Mouse (Mus musculus) spleen, embryonic (tissue): ENCODE results near the gene Mtus2.

Experiments used
- CTCF ChIA-PET: fragments of 350-600 bp; sonication (Branson Sonifier 250); formaldehyde crosslinking; loops from one replicate; lab custom pipeline; 2022; lab: Charles Lee

Mtus2 gene

GRCm38 (mm10) chr5:147957592-147958271 lies 612 bp downstream of the Mtus2 start:
- CTCF ChIA-PET, result no interaction called here

GRCm38 (mm10) chr5:147958552-147958951 lies 1.4 kb downstream of the Mtus2 start:
- CTCF ChIA-PET, result interaction anchor here (0.7 kb wide), 1 partner anchor 231 kb away, joined by 3 read pairs; no protein-coding TSS in a partner anchor

- CTCF ChIA-PET, result no interaction called here
Measured at GRCm38 (mm10) chr5:147959088-147959487, 2.0 kb downstream of the Mtus2 start.

- CTCF ChIA-PET, result no interaction called here
Measured at GRCm38 (mm10) chr5:147960793-147961192, 3.7 kb downstream of the Mtus2 start.

GRCm38 (mm10) chr5:147963820-147964580 lies 6.9 kb downstream of the Mtus2 start:
- CTCF ChIA-PET, result no interaction called here

GRCm38 (mm10) chr5:147964776-147965175 lies 7.7 kb downstream of the Mtus2 start:
- CTCF ChIA-PET, result no interaction called here

- CTCF ChIA-PET, result no interaction called here
Measured at GRCm38 (mm10) chr5:147966646-147967045, 9.5 kb downstream of the Mtus2 start.

- CTCF ChIA-PET, result no interaction called here
Measured at GRCm38 (mm10) chr5:147969566-147969965, 12.4 kb downstream of the Mtus2 start.

- CTCF ChIA-PET, result no interaction called here
Measured at GRCm38 (mm10) chr5:147976001-147976400, 18.9 kb downstream of the Mtus2 start.

- CTCF ChIA-PET, result no interaction called here
Measured at GRCm38 (mm10) chr5:147980606-147981005, 23.5 kb downstream of the Mtus2 start.

GRCm38 (mm10) chr5:147990289-147990688 lies 33.2 kb downstream of the Mtus2 start:
- CTCF ChIA-PET, result no interaction called here

GRCm38 (mm10) chr5:147990775-147991174 lies 33.7 kb downstream of the Mtus2 start:
- CTCF ChIA-PET, result no interaction called here

- CTCF ChIA-PET, result interaction anchor here (0.6 kb wide), 1 partner anchor 322 kb away, joined by 5 read pairs; no protein-coding TSS in a partner anchor
Measured at GRCm38 (mm10) chr5:147992581-147993378, 35.7 kb downstream of the Mtus2 start.

- CTCF ChIA-PET, result no interaction called here
Measured at GRCm38 (mm10) chr5:148005263-148005662, 48.1 kb downstream of the Mtus2 start.

GRCm38 (mm10) chr5:148012156-148012555 lies 55.0 kb downstream of the Mtus2 start:
- CTCF ChIA-PET, result no interaction called here

- CTCF ChIA-PET, result no interaction called here
Measured at GRCm38 (mm10) chr5:148014133-148014854, 57.2 kb downstream of the Mtus2 start.

GRCm38 (mm10) chr5:148015383-148015782 lies 58.3 kb downstream of the Mtus2 start:
- CTCF ChIA-PET, result no interaction called here

- CTCF ChIA-PET, result no interaction called here
Measured at GRCm38 (mm10) chr5:148017371-148017770, 60.3 kb downstream of the Mtus2 start.

GRCm38 (mm10) chr5:148022784-148023183 lies 65.7 kb downstream of the Mtus2 start:
- CTCF ChIA-PET, result no interaction called here

- CTCF ChIA-PET, result no interaction called here
Measured at GRCm38 (mm10) chr5:148026401-148027349, 69.6 kb downstream of the Mtus2 start.
